Mouse (Mus musculus) ES-Bruce4 (cell line): Measurements from ENCODE around the gene Trmt11. TPM values are rescaled to one million over a fixed set of nuclear protein-coding genes. Genes with fewer than 3 reads are reported as not detected.
A peak's percentile ranks its signal among the peaks of the same experiment; 100 is the strongest.

ENCODE experiments used
- H3K27ac ChIP-seq: 2 replicates; pipeline ENCODE4 v1.5.1; 2012; ENCODE audit warnings: low read length, inconsistent platforms; ENCODE audit not compliant: insufficient read depth
- H3K27me3 ChIP-seq: 2 replicates; pipeline ENCODE4 v1.6.1; 2012; ENCODE audit warnings: mild to moderate bottlenecking, low read length, inconsistent platforms; ENCODE audit not compliant: control insufficient read depth, poor library complexity, insufficient read depth, severe bottlenecking
- H3K36me3 ChIP-seq: 2 replicates; pipeline ENCODE4 v1.6.1; 2012; ENCODE audit warnings: inconsistent platforms, mild to moderate bottlenecking, low read length, moderate library complexity; ENCODE audit not compliant: control insufficient read depth, poor library complexity, insufficient read depth, severe bottlenecking
- H3K4me1 ChIP-seq: one replicate; pipeline ENCODE4 v1.8.1; 2011; ENCODE audit warnings: low read length; ENCODE audit not compliant: control insufficient read depth, insufficient read depth
- H3K4me3 ChIP-seq: 2 replicates; pipeline ENCODE4 v1.5.1; 2011; ENCODE audit warnings: low read depth, mild to moderate bottlenecking, low read length
- H3K9ac ChIP-seq: 2 replicates; pipeline ENCODE4 v1.6.1; 2012; ENCODE audit warnings: low read depth, mild to moderate bottlenecking, inconsistent platforms; ENCODE audit not compliant: poor library complexity, severe bottlenecking
- H3K9me3 ChIP-seq: replicated peaks from 2 replicates; pipeline ENCODE4 v1.6.1; 2012; ENCODE audit warnings: mild to moderate bottlenecking, low read length, inconsistent platforms; ENCODE audit not compliant: control insufficient read depth, poor library complexity, insufficient read depth, severe bottlenecking
- CTCF ChIP-seq: IDR thresholded peaks from one replicate; pipeline ENCODE4 v1.8.1; 2011; ENCODE audit warnings: low read depth, low read length
- EP300 ChIP-seq: IDR thresholded peaks from 2 replicates; pipeline ENCODE4 v1.6.1; 2011; ENCODE audit warnings: low read depth, low read length; ENCODE audit not compliant: insufficient read depth
- POLR2A ChIP-seq: IDR thresholded peaks from one replicate; pipeline ENCODE4 v1.8.1; 2011; ENCODE audit warnings: low read length; ENCODE audit not compliant: insufficient read depth
- polyA plus RNA-seq: library from polyadenylated mRNA; stranded (reverse); fragments of >200 nt; gene quantifications from 2 replicates; pipeline ENCODE4 v1.2.4, GENCODE M21; 2011; ENCODE audit warnings: low read depth; ENCODE audit not compliant: missing spikeins, insufficient read depth, insufficient read length

The Trmt11 gene
- polyA plus RNA-seq, 1 experiment, result 31.4 TPM

GRCm38 (mm10) chr10:30618091-30618917 lies 17.8 kb upstream of the Trmt11 start:
- H3K9ac ChIP-seq, result peak overlapping the region; percentile 75
- H3K36me3 ChIP-seq, result no peaks in the 10 kb centered on the region
- peak overlapping the region; percentile 71 for H3K4me3 ChIP-seq
- no peaks in the 10 kb centered on the region for H3K27me3 ChIP-seq
- no peaks in the 10 kb centered on the region for H3K9me3 ChIP-seq
- no peaks in the 10 kb centered on the region for H3K4me1 ChIP-seq
- TF ChIP-seq EP300, result 0 out of 2 replicates have a peak, but pooled peaks have one; percentile 34
- no peak for TF ChIP-seq POLR2A
- TF ChIP-seq CTCF, result peak; percentile 3
- H3K27ac ChIP-seq, result peak overlapping the region; percentile 34; the same call in 1 of the 2 replicates

GRCm38 (mm10) chr10:30613039-30613438 lies 12.5 kb upstream of the Trmt11 start:
- Histone ChIP-seq H3K9me3 (no peaks in the 10 kb centered on the region), H3K27ac (no peak overlapping the region), H3K4me1 (no peaks in the 10 kb centered on the region), H3K27me3 (no peaks in the 10 kb centered on the region), H3K9ac (no peak overlapping the region), H3K36me3 (no peaks in the 10 kb centered on the region; the same call in 1 of the 2 replicates), H3K4me3 (no peak overlapping the region)
- TF ChIP-seq EP300 (no peak), CTCF (no peak), POLR2A (no peak)

- no peak for TF ChIP-seq POLR2A
- TF ChIP-seq EP300, result no peak
- TF ChIP-seq CTCF, result no peak
Measured at GRCm38 (mm10) chr10:30609614-30610013, 9.1 kb upstream of the Trmt11 start.

GRCm38 (mm10) chr10:30608109-30608508 lies 7.6 kb upstream of the Trmt11 start:
- no peak overlapping the region for H3K9ac ChIP-seq
- no peak overlapping the region for H3K27ac ChIP-seq
- H3K4me1 ChIP-seq, result no peaks in the 10 kb centered on the region
- H3K36me3 ChIP-seq, result no peaks in the 10 kb centered on the region; the same call in 1 of the 2 replicates
- no peaks in the 10 kb centered on the region for H3K27me3 ChIP-seq
- H3K4me3 ChIP-seq, result no peak overlapping the region
- H3K9me3 ChIP-seq, result no peaks in the 10 kb centered on the region
- TF ChIP-seq CTCF (no peak), EP300 (no peak), POLR2A (no peak)

More at GRCm38 (mm10) chr10:30609614-30610013, 9.1 kb upstream of the Trmt11 start:
- no peaks in the 10 kb centered on the region; the same call in 1 of the 2 replicates for H3K36me3 ChIP-seq
- no peaks in the 10 kb centered on the region for H3K27me3 ChIP-seq
- H3K9me3 ChIP-seq, result no peaks in the 10 kb centered on the region
- no peak overlapping the region for H3K4me3 ChIP-seq
- H3K9ac ChIP-seq, result no peak overlapping the region
- H3K4me1 ChIP-seq, result no peaks in the 10 kb centered on the region
- H3K27ac ChIP-seq, result no peak overlapping the region

- H3K9me3 ChIP-seq, result no peaks in the 10 kb centered on the region
- H3K27ac ChIP-seq, result no peak overlapping the region
- H3K4me3 ChIP-seq, result peak overlapping the region; percentile 97
- peaks cover 18% of the 10 kb centered on the region for H3K36me3 ChIP-seq
- TF ChIP-seq EP300 (no peak), POLR2A (no peak), CTCF (no peak)
- no peaks in the 10 kb centered on the region for H3K27me3 ChIP-seq
- no peaks in the 10 kb centered on the region for H3K4me1 ChIP-seq
- H3K9ac ChIP-seq, result peak overlapping the region; percentile 74
Measured at GRCm38 (mm10) chr10:30600094-30600534, 435 bp downstream of the Trmt11 start.

GRCm38 (mm10) chr10:30587037-30587436 lies 13.5 kb downstream of the Trmt11 start:
- H3K4me1 ChIP-seq, result no peaks in the 10 kb centered on the region
- peaks cover 22% of the 10 kb centered on the region for H3K36me3 ChIP-seq
- H3K9me3 ChIP-seq, result no peaks in the 10 kb centered on the region
- H3K9ac ChIP-seq, result no peak overlapping the region
- TF ChIP-seq EP300, result no peak
- TF ChIP-seq POLR2A, result no peak
- TF ChIP-seq CTCF, result no peak
- no peak overlapping the region for H3K4me3 ChIP-seq
- no peak overlapping the region for H3K27ac ChIP-seq
- no peaks in the 10 kb centered on the region for H3K27me3 ChIP-seq
